Mouse (Mus musculus): Measurements from ENCODE around the gene Ldb1. TPM values are rescaled to one million over a fixed set of nuclear protein-coding genes. Genes with fewer than 3 reads are reported as not detected.

Gene Ldb1
- polyA plus RNA-seq, 1 experiment from 2014 or later: 127 TPM

- Histone ChIP-seq H3K4me3 (no peak overlapping the region), H3K27ac (no peak overlapping the region), H3K27me3 (no peaks in the 10 kb centered on the region), H3K9me3 (0 out of 2 replicates have a peak, but pooled peaks cover 4% of the 10 kb centered on the region), H3K9ac (no peak overlapping the region), H3K4me1 (replicated peaks) (peaks cover 33% of the 10 kb centered on the region), H3K36me3 (peaks cover 67% of the 10 kb centered on the region), H3K4me2 (no peak overlapping the region)
- ATAC-seq (ENCODE audit: low FRiP score): no peak
- WGBS: 98% methylated on average over 11 of the region's 11 CpGs
Measured at GRCm38 (mm10) chr19:46033911-46034310, 11.1 kb downstream of the Ldb1 start.

GRCm38 (mm10) chr19:46032731-46033510 lies 12.1 kb downstream of the Ldb1 start:
- H3K4me2 ChIP-seq: no peak overlapping the region
- H3K9me3 ChIP-seq: 0 out of 2 replicates have a peak, but pooled peaks cover 4% of the 10 kb centered on the region
- ATAC-seq (ENCODE audit: low FRiP score): no peak
- no peaks in the 10 kb centered on the region for H3K27me3 ChIP-seq
- peaks cover 24% of the 10 kb centered on the region for H3K4me1 ChIP-seq (replicated peaks)
- 89% methylated on average over 26 of the region's 26 CpGs for WGBS
- H3K4me3 ChIP-seq: no peak overlapping the region
- H3K9ac ChIP-seq: no peak overlapping the region
- peaks cover 67% of the 10 kb centered on the region for H3K36me3 ChIP-seq
- H3K27ac ChIP-seq: peak overlapping the region; percentile 18; the same call in 1 of the 2 replicates

- no peak for ATAC-seq (ENCODE audit: low FRiP score)
- H3K36me3 ChIP-seq: peaks cover 67% of the 10 kb centered on the region
Measured at GRCm38 (mm10) chr19:46031689-46032432, 13.2 kb downstream of the Ldb1 start.

GRCm38 (mm10) chr19:46030196-46030983 lies 14.6 kb downstream of the Ldb1 start:
- WGBS: 97% methylated on average over 10 of the region's 10 CpGs
- H3K9ac ChIP-seq: no peak overlapping the region
- H3K4me3 ChIP-seq: no peak overlapping the region
- ATAC-seq (ENCODE audit: low FRiP score): no peak
- peaks cover 57% of the 10 kb centered on the region for H3K36me3 ChIP-seq
- H3K27me3 ChIP-seq: no peaks in the 10 kb centered on the region
- H3K9me3 ChIP-seq: 0 out of 2 replicates have a peak, but pooled peaks cover 4% of the 10 kb centered on the region
- peak overlapping the region; percentile 1; the same call in 1 of the 2 replicates for H3K27ac ChIP-seq
- no peak overlapping the region for H3K4me2 ChIP-seq
- H3K4me1 ChIP-seq (replicated peaks): peaks cover 4% of the 10 kb centered on the region; the same call in 1 of the 2 replicates

More at GRCm38 (mm10) chr19:46031689-46032432, 13.2 kb downstream of the Ldb1 start:
- Histone ChIP-seq H3K4me2 (no peak overlapping the region), H3K9ac (no peak overlapping the region), H3K9me3 (0 out of 2 replicates have a peak, but pooled peaks cover 4% of the 10 kb centered on the region), H3K4me1 (replicated peaks) (peaks cover 13% of the 10 kb centered on the region), H3K4me3 (no peak overlapping the region), H3K27me3 (no peaks in the 10 kb centered on the region), H3K27ac (peak overlapping the region; percentile 2; the same call in 1 of the 2 replicates)
- WGBS: 68% methylated on average over 9 of the region's 9 CpGs

- H3K27me3 ChIP-seq: no peaks in the 10 kb centered on the region
- no peak overlapping the region for H3K4me2 ChIP-seq
- ATAC-seq (ENCODE audit: low FRiP score): no peak
- no peak overlapping the region for H3K9ac ChIP-seq
- no peak overlapping the region for H3K27ac ChIP-seq
- H3K36me3 ChIP-seq: peaks cover 49% of the 10 kb centered on the region
- 0 out of 2 replicates have a peak, but pooled peaks cover 4% of the 10 kb centered on the region for H3K9me3 ChIP-seq
- peaks cover 4% of the 10 kb centered on the region; the same call in 1 of the 2 replicates for H3K4me1 ChIP-seq (replicated peaks)
- H3K4me3 ChIP-seq: no peak overlapping the region
- WGBS: 96% methylated on average over 1 of the region's 1 CpGs
Measured at GRCm38 (mm10) chr19:46029652-46030051, 15.4 kb downstream of the Ldb1 start.

GRCm38 (mm10) chr19:46028747-46029320 lies 16.2 kb downstream of the Ldb1 start:
- Histone ChIP-seq H3K9ac (no peak overlapping the region), H3K36me3 (peaks cover 41% of the 10 kb centered on the region), H3K4me2 (no peak overlapping the region), H3K27ac (no peak overlapping the region), H3K27me3 (no peaks in the 10 kb centered on the region), H3K4me3 (no peak overlapping the region), H3K9me3 (0 out of 2 replicates have a peak, but pooled peaks cover 4% of the 10 kb centered on the region), H3K4me1 (replicated peaks) (peaks cover 4% of the 10 kb centered on the region; the same call in 1 of the 2 replicates)
- ATAC-seq (ENCODE audit: low FRiP score): no peak
- 74% methylated on average over 11 of the region's 11 CpGs for WGBS

GRCm38 (mm10) chr19:46026567-46026966 lies 18.4 kb downstream of the Ldb1 start:
- Histone ChIP-seq H3K36me3 (peaks cover 18% of the 10 kb centered on the region), H3K9me3 (0 out of 2 replicates have a peak, but pooled peaks cover 4% of the 10 kb centered on the region), H3K4me1 (replicated peaks) (peaks cover 4% of the 10 kb centered on the region; the same call in 1 of the 2 replicates), H3K9ac (no peak overlapping the region), H3K27ac (no peak overlapping the region), H3K4me3 (no peak overlapping the region), H3K27me3 (no peaks in the 10 kb centered on the region), H3K4me2 (no peak overlapping the region)
- no peak for ATAC-seq (ENCODE audit: low FRiP score)
- WGBS: 72% methylated on average over 8 of the region's 8 CpGs

GRCm38 (mm10) chr19:46024959-46025358 lies 20.1 kb downstream of the Ldb1 start:
- 84% methylated on average over 6 of the region's 6 CpGs for WGBS
- no peak for ATAC-seq (ENCODE audit: low FRiP score)
- Histone ChIP-seq H3K27me3 (no peaks in the 10 kb centered on the region), H3K9ac (no peak overlapping the region), H3K4me1 (replicated peaks) (peaks cover 4% of the 10 kb centered on the region; the same call in 1 of the 2 replicates), H3K27ac (no peak overlapping the region), H3K4me2 (no peak overlapping the region), H3K4me3 (no peak overlapping the region), H3K9me3 (0 out of 2 replicates have a peak, but pooled peaks cover 4% of the 10 kb centered on the region), H3K36me3 (peaks cover 6% of the 10 kb centered on the region)

- Histone ChIP-seq H3K9me3 (0 out of 2 replicates have a peak, but pooled peaks cover under 1% of the 10 kb centered on the region), H3K4me3 (no peak overlapping the region), H3K4me1 (replicated peaks) (no peaks in the 10 kb centered on the region), H3K4me2 (no peak overlapping the region), H3K9ac (no peak overlapping the region), H3K27me3 (no peaks in the 10 kb centered on the region), H3K27ac (no peak overlapping the region), H3K36me3 (no peaks in the 10 kb centered on the region)
- ATAC-seq (ENCODE audit: low FRiP score): no peak
- WGBS: 83% methylated on average over 2 of the region's 2 CpGs
Measured at GRCm38 (mm10) chr19:46016023-46016422, 29.0 kb downstream of the Ldb1 start.

- 41% methylated on average over 12 of the region's 12 CpGs for WGBS
- H3K4me3 ChIP-seq: no peak overlapping the region
- 0 out of 2 replicates have a peak, but pooled peaks cover 3% of the 10 kb centered on the region for H3K9me3 ChIP-seq
- H3K27me3 ChIP-seq: no peaks in the 10 kb centered on the region
- no peaks in the 10 kb centered on the region for H3K4me1 ChIP-seq (replicated peaks)
- ATAC-seq (ENCODE audit: low FRiP score): no peak
- no peaks in the 10 kb centered on the region for H3K36me3 ChIP-seq
- no peak overlapping the region for H3K27ac ChIP-seq
- H3K4me2 ChIP-seq: no peak overlapping the region
- H3K9ac ChIP-seq: no peak overlapping the region
Measured at GRCm38 (mm10) chr19:46014572-46015178, 30.3 kb downstream of the Ldb1 start.

GRCm38 (mm10) chr19:46005680-46006079 lies 39.3 kb downstream of the Ldb1 start:
- Histone ChIP-seq H3K4me1 (replicated peaks) (peaks cover 18% of the 10 kb centered on the region), H3K4me3 (no peak overlapping the region), H3K36me3 (no peaks in the 10 kb centered on the region), H3K9ac (peak overlapping the region; percentile 39; the same call in 1 of the 2 replicates), H3K4me2 (no peak overlapping the region), H3K27ac (no peak overlapping the region), H3K9me3 (no peaks in the 10 kb centered on the region), H3K27me3 (peaks cover 33% of the 10 kb centered on the region)
- ATAC-seq (ENCODE audit: low FRiP score): no peak
- WGBS: 92% methylated on average over 7 of the region's 7 CpGs

Data from hindbrain, embryonic 13.5 days (tissue).